Mouse (Mus musculus): ENCODE measurements around the gene Slc17a7. TPM values are rescaled to one million over a fixed set of nuclear protein-coding genes. Genes with fewer than 3 reads are reported as not detected.

Slc17a7 gene
- polyA plus RNA-seq, 1 experiment from 2014 or later = 0.19 TPM

- Histone ChIP-seq H3K4me1 (ENCODE audit: insufficient read depth, low read length) (peaks cover 36% of the 10 kb centered on the region), H3K9ac (replicated peaks; ENCODE audit: low read length) (peak overlapping the region; percentile 78), H3K36me3 (ENCODE audit: insufficient read depth, low read length) (peaks cover 26% of the 10 kb centered on the region), H3K4me2 (replicated peaks; ENCODE audit: low read depth, low read length) (peak overlapping the region; percentile 84), H3K27me3 (ENCODE audit: insufficient read depth, low read length) (no peaks in the 10 kb centered on the region), H3K9me3 (ENCODE audit: low read length) (no peaks in the 10 kb centered on the region), H3K27ac (ENCODE audit: low read length) (peak overlapping the region; percentile 94), H3K4me3 (ENCODE audit: low read length) (peak overlapping the region; percentile 88)
- WGBS = 53% methylated on average over 15 of the region's 15 CpGs
- no peak for ATAC-seq (ENCODE audit: low FRiP score, low TSS enrichment)
Measured at GRCm38 (mm10) chr7:45129776-45130512, 33.8 kb upstream of the Slc17a7 start.

GRCm38 (mm10) chr7:45131850-45132249 lies 31.9 kb upstream of the Slc17a7 start:
- Histone ChIP-seq H3K27ac (ENCODE audit: low read length) (no peak overlapping the region), H3K27me3 (ENCODE audit: insufficient read depth, low read length) (no peaks in the 10 kb centered on the region), H3K4me3 (ENCODE audit: low read length) (no peak overlapping the region), H3K9me3 (ENCODE audit: low read length) (no peaks in the 10 kb centered on the region), H3K9ac (replicated peaks; ENCODE audit: low read length) (no peak overlapping the region), H3K4me1 (ENCODE audit: insufficient read depth, low read length) (peaks cover 21% of the 10 kb centered on the region), H3K36me3 (ENCODE audit: insufficient read depth, low read length) (peaks cover 8% of the 10 kb centered on the region), H3K4me2 (replicated peaks; ENCODE audit: low read depth, low read length) (no peak overlapping the region)
- WGBS = 83% methylated on average over 9 of the region's 11 CpGs
- no peak for ATAC-seq (ENCODE audit: low FRiP score, low TSS enrichment)

GRCm38 (mm10) chr7:45133446-45134159 lies 30.1 kb upstream of the Slc17a7 start:
- 75% methylated on average over 8 of the region's 8 CpGs for WGBS
- no peak overlapping the region for H3K9ac ChIP-seq (replicated peaks; ENCODE audit: low read length)
- no peak for ATAC-seq (ENCODE audit: low FRiP score, low TSS enrichment)
- no peaks in the 10 kb centered on the region for H3K27me3 ChIP-seq (ENCODE audit: insufficient read depth, low read length)
- H3K4me2 ChIP-seq (replicated peaks; ENCODE audit: low read depth, low read length) = no peak overlapping the region
- no peaks in the 10 kb centered on the region for H3K36me3 ChIP-seq (ENCODE audit: insufficient read depth, low read length)
- H3K4me3 ChIP-seq (ENCODE audit: low read length) = no peak overlapping the region
- peaks cover 14% of the 10 kb centered on the region for H3K4me1 ChIP-seq (ENCODE audit: insufficient read depth, low read length)
- H3K27ac ChIP-seq (ENCODE audit: low read length) = no peak overlapping the region
- no peaks in the 10 kb centered on the region for H3K9me3 ChIP-seq (ENCODE audit: low read length)

GRCm38 (mm10) chr7:45134544-45135026 lies 29.2 kb upstream of the Slc17a7 start:
- Histone ChIP-seq H3K27me3 (ENCODE audit: insufficient read depth, low read length) (no peaks in the 10 kb centered on the region), H3K9me3 (ENCODE audit: low read length) (no peaks in the 10 kb centered on the region), H3K27ac (ENCODE audit: low read length) (no peak overlapping the region), H3K36me3 (ENCODE audit: insufficient read depth, low read length) (no peaks in the 10 kb centered on the region), H3K4me1 (ENCODE audit: insufficient read depth, low read length) (peaks cover 10% of the 10 kb centered on the region), H3K4me3 (ENCODE audit: low read length) (no peak overlapping the region), H3K9ac (replicated peaks; ENCODE audit: low read length) (no peak overlapping the region), H3K4me2 (replicated peaks; ENCODE audit: low read depth, low read length) (no peak overlapping the region)
- no peak for ATAC-seq (ENCODE audit: low FRiP score, low TSS enrichment)
- 11% methylated on average over 12 of the region's 12 CpGs for WGBS

- peak overlapping the region; percentile 70; the same call in 1 of the 2 replicates for H3K4me3 ChIP-seq (ENCODE audit: low read length)
- H3K4me2 ChIP-seq (replicated peaks; ENCODE audit: low read depth, low read length) = peak overlapping the region; percentile 83; the same call in 1 of the 2 replicates
- H3K27me3 ChIP-seq (ENCODE audit: insufficient read depth, low read length) = no peaks in the 10 kb centered on the region
- H3K36me3 ChIP-seq (ENCODE audit: insufficient read depth, low read length) = no peaks in the 10 kb centered on the region
- WGBS = 79% methylated on average over 3 of the region's 3 CpGs
- no peaks in the 10 kb centered on the region for H3K9me3 ChIP-seq (ENCODE audit: low read length)
- 0 out of 2 replicates have a peak overlapping the region, but pooled peaks have one; percentile 29 for H3K9ac ChIP-seq (replicated peaks; ENCODE audit: low read length)
- 0 out of 2 replicates have a peak, but pooled peaks cover 4% of the 10 kb centered on the region for H3K4me1 ChIP-seq (ENCODE audit: insufficient read depth, low read length)
- no peak overlapping the region for H3K27ac ChIP-seq (ENCODE audit: low read length)
- no peak for ATAC-seq (ENCODE audit: low FRiP score, low TSS enrichment)
Measured at GRCm38 (mm10) chr7:45135370-45135769, 28.4 kb upstream of the Slc17a7 start.

DNA sequence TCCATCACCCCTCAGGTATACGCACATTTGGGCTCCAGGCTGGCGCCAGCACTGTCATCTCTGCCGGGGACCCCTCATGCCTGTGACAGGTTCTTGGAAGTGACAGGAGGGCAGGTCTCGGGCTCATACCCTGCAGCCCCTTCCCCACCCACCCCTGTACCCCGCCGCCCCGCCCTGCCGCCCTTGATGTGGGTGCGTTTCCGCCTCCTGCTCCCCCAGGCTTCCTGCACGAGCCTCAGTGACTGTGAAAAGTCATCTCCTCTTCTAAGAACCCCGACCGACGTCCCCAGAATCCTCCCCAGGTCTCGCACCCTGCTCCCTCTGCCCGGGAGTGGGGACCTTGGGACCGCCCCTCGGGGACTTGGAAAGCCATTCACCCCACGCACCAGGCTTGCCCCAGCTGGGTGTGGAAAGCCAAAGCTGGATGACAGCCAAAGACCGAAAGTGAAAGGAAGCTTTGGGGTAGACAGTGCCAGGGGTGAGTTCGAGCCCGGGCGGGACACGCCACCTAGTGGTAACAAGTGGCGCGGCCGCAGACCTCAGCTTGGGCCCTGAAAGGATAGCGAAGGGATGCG lies 27.7 kb upstream of the Slc17a7 start, which contains the start of the genes Gm45713 and Flt3l:
TSS of gene Gm45713 (minus strand) at position 239 of the 575 bp plus-strand sequence.
TSS of gene Flt3l (minus strand) at position 440 of the 575 bp plus-strand sequence.
- Histone ChIP-seq H3K36me3 (ENCODE audit: insufficient read depth, low read length) (no peaks in the 10 kb centered on the region), H3K9ac (replicated peaks; ENCODE audit: low read length) (peak within 1 kb of the TSS; percentile 76), H3K27ac (ENCODE audit: low read length) (no peak within 1 kb of the TSS), H3K4me3 (ENCODE audit: low read length) (peak within 1 kb of the TSS; percentile 70), H3K4me1 (ENCODE audit: insufficient read depth, low read length) (0 out of 2 replicates have a peak, but pooled peaks cover 4% of the 10 kb centered on the region), H3K27me3 (ENCODE audit: insufficient read depth, low read length) (no peaks in the 10 kb centered on the region), H3K4me2 (replicated peaks; ENCODE audit: low read depth, low read length) (peak within 1 kb of the TSS; percentile 83), H3K9me3 (ENCODE audit: low read length) (no peaks in the 10 kb centered on the region)
- ATAC-seq (ENCODE audit: low FRiP score, low TSS enrichment) = peak; percentile 88
- WGBS = 2% methylated on average over 29 of the region's 29 CpGs

- Histone ChIP-seq H3K9me3 (ENCODE audit: low read length) (no peaks in the 10 kb centered on the region), H3K4me1 (ENCODE audit: insufficient read depth, low read length) (0 out of 2 replicates have a peak, but pooled peaks cover 4% of the 10 kb centered on the region), H3K4me3 (ENCODE audit: low read length) (no peak overlapping the region), H3K36me3 (ENCODE audit: insufficient read depth, low read length) (peaks cover 9% of the 10 kb centered on the region), H3K9ac (replicated peaks; ENCODE audit: low read length) (no peak overlapping the region), H3K27me3 (ENCODE audit: insufficient read depth, low read length) (no peaks in the 10 kb centered on the region), H3K27ac (ENCODE audit: low read length) (no peak overlapping the region), H3K4me2 (replicated peaks; ENCODE audit: low read depth, low read length) (no peak overlapping the region)
- WGBS = 84% methylated on average over 12 of the region's 12 CpGs
- no peak for ATAC-seq (ENCODE audit: low FRiP score, low TSS enrichment)
Measured at GRCm38 (mm10) chr7:45137171-45138006, 26.4 kb upstream of the Slc17a7 start.

DNA sequence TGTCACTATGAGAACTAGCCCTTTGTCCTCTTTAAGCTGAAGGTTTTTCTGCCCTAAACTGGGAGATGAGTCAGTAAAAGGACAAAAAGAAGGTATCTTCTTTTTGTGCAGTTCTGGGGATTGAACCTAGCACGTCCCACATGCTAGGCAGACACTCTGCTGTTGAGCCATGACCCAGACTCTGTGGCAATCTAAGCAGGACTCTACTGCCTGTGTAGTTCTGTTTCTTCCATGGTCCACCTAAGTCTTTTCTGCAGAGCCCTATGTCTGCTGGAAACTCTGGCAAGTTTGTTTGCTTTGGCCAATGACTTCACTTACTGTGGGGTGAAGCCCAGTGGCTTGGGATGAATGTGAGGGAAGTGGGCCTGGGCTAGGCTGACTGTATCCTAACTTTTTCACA lies 25.3 kb upstream of the Slc17a7 start:
- Histone ChIP-seq H3K4me1 (ENCODE audit: insufficient read depth, low read length) (0 out of 2 replicates have a peak, but pooled peaks cover 4% of the 10 kb centered on the region), H3K4me2 (replicated peaks; ENCODE audit: low read depth, low read length) (no peak overlapping the region), H3K27ac (ENCODE audit: low read length) (no peak overlapping the region), H3K9me3 (ENCODE audit: low read length) (no peaks in the 10 kb centered on the region), H3K27me3 (ENCODE audit: insufficient read depth, low read length) (no peaks in the 10 kb centered on the region), H3K36me3 (ENCODE audit: insufficient read depth, low read length) (peaks cover 14% of the 10 kb centered on the region), H3K4me3 (ENCODE audit: low read length) (no peak overlapping the region), H3K9ac (replicated peaks; ENCODE audit: low read length) (no peak overlapping the region)
- no peak for ATAC-seq (ENCODE audit: low FRiP score, low TSS enrichment)
- WGBS = 77% methylated on average over 1 of the region's 1 CpGs

Data from kidney, embryonic 16.5 days (tissue).